Mouse (Mus musculus) hindbrain, embryonic 16.5 days (tissue): ENCODE measurements at regions not wholly inside any gene's neighbourhood (a gene's known extent, or its start where the extent isn't known, plus 50 kb on each side); places are given as distances from the start of the nearest gene placed in this dataset.
A peak's percentile ranks its signal among the peaks of the same experiment; 100 is the strongest.

Source experiments
- ATAC-seq: fragments of 200-750 bp; cut with Nextera tagmentation; 2 replicates; pipeline ENCODE4 v1.8.0; 2017; ENCODE audit warnings: moderate TSS enrichment, moderate library complexity
- H3K27ac ChIP-seq: fragments of 300-500 bp; sonication (generic); 2 replicates; pipeline ENCODE4 v1.5.1; 2014; ENCODE audit warnings: low read depth, mild to moderate bottlenecking, control low read depth, low read length, moderate library complexity
- H3K27me3 ChIP-seq: fragments of 300-500 bp; sonication (generic); replicated peaks from 2 replicates; pipeline ENCODE4 v1.6.1; 2014; ENCODE audit warnings: low read length; ENCODE audit not compliant: control insufficient read depth, insufficient read depth
- H3K36me3 ChIP-seq: fragments of 300-500 bp; sonication (generic); 2 replicates; pipeline ENCODE4 v1.6.1; 2014; ENCODE audit warnings: mild to moderate bottlenecking, low read length, moderate library complexity, mixed read lengths; ENCODE audit not compliant: control insufficient read depth, insufficient read depth
- H3K4me1 ChIP-seq: fragments of 300-500 bp; sonication (generic); 2 replicates; pipeline ENCODE4 v1.6.1; 2014; ENCODE audit warnings: low read depth, low read length; ENCODE audit not compliant: control insufficient read depth, insufficient read depth
- H3K4me2 ChIP-seq: fragments of 300-500 bp; sonication (generic); 2 replicates; pipeline ENCODE4 v1.6.1; 2014; ENCODE audit warnings: mild to moderate bottlenecking, low read length, control low read depth, moderate library complexity
- H3K4me3 ChIP-seq: fragments of 300-500 bp; sonication (generic); 2 replicates; pipeline ENCODE4 v1.5.1; 2014; ENCODE audit warnings: mild to moderate bottlenecking, low read length, control low read depth, moderate library complexity
- H3K9ac ChIP-seq: fragments of 300-500 bp; sonication (generic); 2 replicates; pipeline ENCODE4 v1.6.1; 2014; ENCODE audit warnings: low read depth, mild to moderate bottlenecking, control low read depth, low read length, moderate library complexity
- H3K9me3 ChIP-seq: fragments of 300-500 bp; sonication (generic); 2 replicates; pipeline ENCODE4 v1.6.1; 2014; ENCODE audit warnings: mild to moderate bottlenecking, low read length, moderate library complexity; ENCODE audit not compliant: control insufficient read depth
- WGBS: fragments of 180-500 bp; shearing (Covaris S2); extraction: QIAGEN DNeasy Blood & Tissue Kit; methylation state at CpG from one replicate; pipeline ENCODE4 v1.1.7; 2014; 5-methylcytosine and 5-hydroxymethylcytosine counted together

- H3K27me3 ChIP-seq = no peaks in the 10 kb centered on the region
- no peaks in the 10 kb centered on the region for H3K36me3 ChIP-seq
- no peak overlapping the region for H3K9ac ChIP-seq
- no peak overlapping the region for H3K27ac ChIP-seq
- H3K4me3 ChIP-seq = no peak overlapping the region
- no peak overlapping the region for H3K4me2 ChIP-seq
- no peaks in the 10 kb centered on the region for H3K9me3 ChIP-seq
- ATAC-seq = peak; percentile 76; the same call in 1 of the 2 replicates
- 22% methylated on average over 1 of the region's 1 CpGs for WGBS
- H3K4me1 ChIP-seq = no peaks in the 10 kb centered on the region
Measured at GRCm38 (mm10) chr3:9938651-9939050, 149.3 kb upstream of the Gm9833 start.

- no peak for ATAC-seq
- H3K27me3 ChIP-seq = no peaks in the 10 kb centered on the region
- H3K36me3 ChIP-seq = no peaks in the 10 kb centered on the region
- no peaks in the 10 kb centered on the region for H3K4me1 ChIP-seq
- H3K9me3 ChIP-seq = no peaks in the 10 kb centered on the region
- no peak overlapping the region for H3K4me3 ChIP-seq
- no peak overlapping the region for H3K4me2 ChIP-seq
- WGBS = 96% methylated on average over 5 of the region's 5 CpGs
- H3K27ac ChIP-seq = no peak overlapping the region
- no peak overlapping the region for H3K9ac ChIP-seq
Measured at GRCm38 (mm10) chr3:9942631-9943030, 145.3 kb upstream of the Gm9833 start.

DNA sequence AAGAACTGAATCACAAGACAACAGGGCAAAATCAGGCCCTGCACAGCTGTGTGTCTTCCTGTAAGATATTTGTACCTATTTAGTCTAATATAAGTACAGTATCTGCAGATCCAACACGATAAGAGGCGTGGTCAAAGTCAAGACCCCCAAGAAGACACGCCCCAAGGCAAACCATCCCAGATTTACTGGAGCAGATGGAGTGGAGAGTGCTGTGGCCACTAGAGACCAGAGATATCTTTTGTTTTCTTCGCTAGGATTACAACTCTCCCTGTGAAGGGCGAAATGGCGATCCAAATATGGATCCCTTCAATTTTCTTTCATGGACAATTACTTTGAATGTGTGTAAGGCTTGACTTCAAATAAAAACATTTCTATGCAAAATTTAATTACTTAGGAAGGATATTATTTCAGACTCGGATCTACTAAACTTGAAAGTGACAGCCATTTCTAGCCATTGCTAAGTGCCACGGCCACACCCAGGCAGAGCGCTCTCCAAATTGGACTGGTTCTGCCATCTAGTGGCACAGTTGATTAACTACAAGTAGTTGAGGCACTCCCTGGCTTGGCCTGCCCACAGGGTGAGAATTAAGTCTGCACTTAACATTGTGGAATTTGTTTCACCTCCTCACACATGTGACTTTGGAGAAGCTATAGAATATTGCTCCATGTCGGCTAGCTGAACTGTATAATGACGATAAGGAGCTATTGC, 140.4 kb upstream of the Gm9833 start:
- Histone ChIP-seq H3K36me3 (no peaks in the 10 kb centered on the region), H3K4me3 (no peak overlapping the region), H3K27ac (no peak overlapping the region), H3K4me2 (no peak overlapping the region), H3K4me1 (no peaks in the 10 kb centered on the region), H3K9ac (no peak overlapping the region), H3K27me3 (no peaks in the 10 kb centered on the region), H3K9me3 (no peaks in the 10 kb centered on the region)
- ATAC-seq = peak; percentile 97
- 50% methylated on average over 11 of the region's 11 CpGs for WGBS

GRCm38 (mm10) chr3:9948114-9948513, 139.8 kb upstream of the Gm9833 start:
- Histone ChIP-seq H3K27me3 (no peaks in the 10 kb centered on the region), H3K36me3 (no peaks in the 10 kb centered on the region), H3K4me2 (no peak overlapping the region), H3K4me1 (no peaks in the 10 kb centered on the region), H3K9me3 (no peaks in the 10 kb centered on the region), H3K9ac (no peak overlapping the region), H3K27ac (no peak overlapping the region), H3K4me3 (no peak overlapping the region)
- ATAC-seq = peak; percentile 59; the same call in 1 of the 2 replicates
- 73% methylated on average over 7 of the region's 7 CpGs for WGBS

DNA sequence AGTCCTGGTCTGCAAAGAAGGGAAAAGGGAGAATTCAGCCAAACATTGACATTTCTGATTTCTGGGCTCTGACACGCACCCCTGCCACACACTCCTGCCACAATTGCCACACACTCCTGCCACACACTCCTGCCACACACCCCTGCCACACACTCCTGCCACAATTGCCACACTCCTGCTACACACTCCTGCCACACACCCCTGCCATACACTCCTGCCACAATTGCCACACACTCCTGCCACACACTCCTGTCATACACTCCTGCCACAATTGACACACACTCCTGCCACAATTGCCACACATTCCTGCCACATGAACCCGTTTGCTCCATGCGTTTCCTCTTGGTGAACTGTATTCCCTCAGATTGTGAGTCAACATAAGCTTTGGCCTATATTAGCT, 130.0 kb upstream of the Gm9833 start:
- Histone ChIP-seq H3K9ac (no peak overlapping the region), H3K27me3 (no peaks in the 10 kb centered on the region), H3K4me2 (no peak overlapping the region), H3K27ac (no peak overlapping the region), H3K4me1 (no peaks in the 10 kb centered on the region), H3K4me3 (no peak overlapping the region), H3K9me3 (no peaks in the 10 kb centered on the region), H3K36me3 (no peaks in the 10 kb centered on the region)
- no peak for ATAC-seq
- WGBS = 80% methylated on average over 3 of the region's 3 CpGs

- H3K4me1 ChIP-seq = no peaks in the 10 kb centered on the region
- no peaks in the 10 kb centered on the region for H3K27me3 ChIP-seq
- no peaks in the 10 kb centered on the region for H3K9me3 ChIP-seq
- H3K9ac ChIP-seq = no peak overlapping the region
- no peak overlapping the region for H3K27ac ChIP-seq
- WGBS = 89% methylated on average over 37 of the region's 37 CpGs
- peak; percentile 71; the same call in 1 of the 2 replicates for ATAC-seq
- no peak overlapping the region for H3K4me3 ChIP-seq
- no peaks in the 10 kb centered on the region for H3K36me3 ChIP-seq
- H3K4me2 ChIP-seq = no peak overlapping the region; the same call in 1 of the 2 replicates
Measured at GRCm38 (mm10) chr3:9959716-9960661, 127.9 kb upstream of the Gm9833 start.

GRCm38 (mm10) chr3:9960696-9961095, 127.2 kb upstream of the Gm9833 start:
- H3K27ac ChIP-seq = no peak overlapping the region
- H3K9ac ChIP-seq = no peak overlapping the region
- no peaks in the 10 kb centered on the region for H3K27me3 ChIP-seq
- peak; percentile 40 for ATAC-seq
- H3K4me1 ChIP-seq = no peaks in the 10 kb centered on the region
- no peak overlapping the region for H3K4me2 ChIP-seq
- 66% methylated on average over 7 of the region's 7 CpGs for WGBS
- no peak overlapping the region for H3K4me3 ChIP-seq
- H3K9me3 ChIP-seq = no peaks in the 10 kb centered on the region
- no peaks in the 10 kb centered on the region for H3K36me3 ChIP-seq
